Mouse (Mus musculus) stomach, postnatal 0 days (tissue): Measurements from ENCODE around the gene Disp2.
A peak's percentile ranks its signal among the peaks of the same experiment; 100 is the strongest.

Experiments
- CTCF ChIP-seq: IDR thresholded peaks from 2 replicates; pipeline ENCODE4 v1.5.1; 2016; ENCODE audit warnings: antibody characterized with exemption, low read depth, mild to moderate bottlenecking, moderate library complexity
- EP300 ChIP-seq: optimal IDR thresholded peaks from 2 replicates; pipeline ENCODE3; 2016; ENCODE audit warnings: antibody characterized with exemption

GRCm38 (mm10) chr2:118745232-118745884, 34.2 kb upstream of the Disp2 start, which contains the start of gene Inafm2:
- TF ChIP-seq CTCF (0 out of 2 replicates have a peak, but pooled peaks have one; percentile 7), EP300 (no peak)
